Mouse (Mus musculus) layer of hippocampus, adult 2 months (tissue): Measurements from ENCODE around the gene Olfr960. TPM values are rescaled to one million over a fixed set of nuclear protein-coding genes. Genes with fewer than 3 reads are reported as not detected.

Source experiments
- DNase-seq, 2 experiments: peaks; one replicate each; pipeline ENCODE4 v3.0.0; 2022; ENCODE audit warnings: low spot score in 2 of 2
- H3K27ac ChIP-seq: fragments of 200-600 bp; 2 replicates; pipeline ENCODE4 v1.8.1; 2022
- H3K4me3 ChIP-seq: fragments of 200-600 bp; 2 replicates; pipeline ENCODE4 v1.8.1; 2022; ENCODE audit warnings: mild to moderate bottlenecking
- CTCF ChIP-seq: fragments of 200-600 bp; conservative IDR thresholded peaks from 2 replicates; pipeline ENCODE4 v1.8.1; 2022; ENCODE audit warnings: antibody characterized with exemption, mild to moderate bottlenecking, moderate library complexity
- total RNA-seq, 2 experiments: library from RNA; stranded (reverse); gene quantifications; 2 replicates each; pipeline ENCODE4 v1.2.3; 2021

Olfr960 gene
- total RNA-seq, 2 experiments from 2014 or later, result not detected

GRCm38 (mm10) chr9:39644785-39645184 is 23.6 kb downstream of the Olfr960 start, which contains the start of gene Olfr961:
TSS of gene Olfr961 (plus strand) at chr9:39645085.
- no peak within 1 kb of the TSS for H3K27ac ChIP-seq
- no peak for DNase-seq
- no peak for TF ChIP-seq CTCF
- H3K4me3 ChIP-seq, result no peak within 1 kb of the TSS

GRCm38 (mm10) chr9:39647382-39647781 is 26.2 kb downstream of the Olfr960 start:
- DNase-seq, result no peak
- no peak overlapping the region for H3K27ac ChIP-seq
- no peak overlapping the region for H3K4me3 ChIP-seq
- TF ChIP-seq CTCF, result no peak

- Histone ChIP-seq H3K27ac (peak overlapping the region; percentile 20), H3K4me3 (no peak overlapping the region; the same call in 1 of the 2 replicates)
- no peak for TF ChIP-seq CTCF
- peak in 1 of 2 experiments; percentile 41 for DNase-seq
These were observed 33.7 kb downstream of the Olfr960 start for GRCm38 (mm10) chr9:39654756-39655396.

- DNase-seq, result no peak
- Histone ChIP-seq H3K27ac (no peak within 1 kb of the TSS), H3K4me3 (no peak within 1 kb of the TSS)
- no peak for TF ChIP-seq CTCF
These were observed 45.7 kb downstream of the Olfr960 start, which contains the start of gene Olfr963 for GRCm38 (mm10) chr9:39666905-39667304. TSS of gene Olfr963 (plus strand) at chr9:39667205.

- no peak for DNase-seq
- no peak for TF ChIP-seq CTCF
- Histone ChIP-seq H3K4me3 (no peak overlapping the region), H3K27ac (no peak overlapping the region)
These were observed 48.5 kb downstream of the Olfr960 start for GRCm38 (mm10) chr9:39669723-39670122.

Other genes starting within 250 kb of the Olfr960 start
- not detected for gene Olfr951, start 234.0 kb upstream of the Olfr960 start, total RNA-seq
- not detected for gene Olfr952, start 194.2 kb upstream of the Olfr960 start, total RNA-seq
- not detected for gene Olfr954, start 164.7 kb upstream of the Olfr960 start, total RNA-seq
- not detected for gene Olfr955, start 149.4 kb upstream of the Olfr960 start, total RNA-seq
- gene Olfr44, start 127.4 kb upstream of the Olfr960 start, total RNA-seq, result not detected
- not detected for gene Olfr957, start 105.6 kb upstream of the Olfr960 start, total RNA-seq
- not detected for gene Olfr958, start 67.3 kb upstream of the Olfr960 start, total RNA-seq
- not detected for gene Olfr959, start 45.8 kb upstream of the Olfr960 start, total RNA-seq
- 1 to 10 TPM; 3.3 to 4.1 TPM for gene AW551984, start 17.0 kb upstream of the Olfr960 start, total RNA-seq
- gene Olfr148, start 10.7 kb upstream of the Olfr960 start, total RNA-seq, result not detected
- gene Olfr961, start 23.7 kb downstream of the Olfr960 start, total RNA-seq, result not detected
- gene Olfr963, start 45.8 kb downstream of the Olfr960 start, total RNA-seq, result not detected
- gene Olfr149, start 85.7 kb downstream of the Olfr960 start, total RNA-seq, result not detected
- gene Olfr965, start 90.0 kb downstream of the Olfr960 start, total RNA-seq, result not detected
- gene Olfr150, start 109.6 kb downstream of the Olfr960 start, total RNA-seq, result not detected
- under 1 TPM in 1 of 2 experiments, not detected in 1; 0.41 TPM for gene Olfr967, start 124.9 kb downstream of the Olfr960 start, total RNA-seq
- not detected for gene Olfr968, start 161.9 kb downstream of the Olfr960 start, total RNA-seq
- not detected for gene Olfr969, start 169.6 kb downstream of the Olfr960 start, total RNA-seq
- not detected for gene Olfr970, start 187.5 kb downstream of the Olfr960 start, total RNA-seq
- not detected for gene Olfr971, start 215.5 kb downstream of the Olfr960 start, total RNA-seq
- gene Olfr972, start 245.0 kb downstream of the Olfr960 start, total RNA-seq, result not detected